Mouse (Mus musculus) kidney, adult 2 months (tissue): ENCODE results near the gene Aars2. TPM values are rescaled to one million over a fixed set of nuclear protein-coding genes. Genes with fewer than 3 reads are reported as not detected.

ENCODE experiments used
- DNase-seq: peaks from one replicate; pipeline ENCODE4 v3.0.0; 2021
- H3K27ac ChIP-seq: fragments of 200-500 bp; 2 replicates; pipeline ENCODE4 v1.5.1; 2012; ENCODE audit warnings: low read depth, low read length, control low read depth, inconsistent platforms; ENCODE audit not compliant: insufficient read depth
- H3K27me3 ChIP-seq: fragments of 200-500 bp; replicated peaks from 2 replicates; pipeline ENCODE4 v1.6.1; 2012; ENCODE audit warnings: mild to moderate bottlenecking, moderate library complexity, low read length, inconsistent platforms; ENCODE audit not compliant: control insufficient read depth, insufficient read depth
- H3K36me3 ChIP-seq: fragments of 200-500 bp; 2 replicates; pipeline ENCODE4 v1.6.1; 2012; ENCODE audit warnings: mild to moderate bottlenecking, moderate library complexity, low read length, inconsistent platforms; ENCODE audit not compliant: control insufficient read depth, insufficient read depth
- H3K4me1 ChIP-seq: fragments of 200-500 bp; 2 replicates; pipeline ENCODE4 v1.6.1; 2011; ENCODE audit warnings: low read length; ENCODE audit not compliant: control insufficient read depth, insufficient read depth
- H3K4me3 ChIP-seq: fragments of 200-500 bp; 2 replicates; pipeline ENCODE4 v1.5.1; 2011; ENCODE audit warnings: mild to moderate bottlenecking, low read depth, low read length, control low read depth; ENCODE audit not compliant: insufficient read depth
- CTCF ChIP-seq: fragments of 200-500 bp; conservative IDR thresholded peaks from 2 replicates; pipeline ENCODE4 v1.5.1; 2011; ENCODE audit warnings: low read depth, mild to moderate bottlenecking, control low read depth, low read length, moderate library complexity, mixed read lengths; ENCODE audit not compliant: insufficient read depth, insufficient read length
- POLR2A ChIP-seq: fragments of 200-500 bp; IDR thresholded peaks from one replicate; pipeline ENCODE4 v1.6.1; 2011; ENCODE audit warnings: low read depth, low read length, control low read depth
- WGBS: fragments of 180-500 bp; shearing (Covaris S2); methylation state at CpG from one replicate; pipeline ENCODE4 v1.1.7; 2018; 5-methylcytosine and 5-hydroxymethylcytosine counted together
- polyA plus RNA-seq: library from polyadenylated mRNA; depleted of rRNA; stranded (reverse); fragments of >200 nt; gene quantifications from 2 replicates; pipeline ENCODE4 v1.2.3, GENCODE M21; 2012

Gene Aars2
- polyA plus RNA-seq, 1 experiment: 16.2 TPM

GRCm38 (mm10) chr17:45553065-45553464 lies 46.4 kb downstream of the Aars2 start:
- TF ChIP-seq CTCF: no peak
- TF ChIP-seq POLR2A: no peak
- WGBS: 68% methylated on average over 3 of the region's 3 CpGs
- DNase-seq: no peak
- Histone ChIP-seq H3K27me3 (peaks cover 5% of the 10 kb centered on the region), H3K36me3 (no peaks in the 10 kb centered on the region), H3K27ac (no peak overlapping the region), H3K4me1 (peaks cover 7% of the 10 kb centered on the region), H3K4me3 (no peak overlapping the region)

GRCm38 (mm10) chr17:45554420-45554819 lies 47.8 kb downstream of the Aars2 start:
- DNase-seq: no peak
- Histone ChIP-seq H3K27ac (no peak overlapping the region), H3K36me3 (no peaks in the 10 kb centered on the region), H3K27me3 (peaks cover 2% of the 10 kb centered on the region; the same call in 1 of the 2 replicates), H3K4me1 (peaks cover 7% of the 10 kb centered on the region), H3K4me3 (no peak overlapping the region)
- TF ChIP-seq CTCF (no peak), POLR2A (no peak)
- 56% methylated on average over 1 of the region's 1 CpGs for WGBS

DNA sequence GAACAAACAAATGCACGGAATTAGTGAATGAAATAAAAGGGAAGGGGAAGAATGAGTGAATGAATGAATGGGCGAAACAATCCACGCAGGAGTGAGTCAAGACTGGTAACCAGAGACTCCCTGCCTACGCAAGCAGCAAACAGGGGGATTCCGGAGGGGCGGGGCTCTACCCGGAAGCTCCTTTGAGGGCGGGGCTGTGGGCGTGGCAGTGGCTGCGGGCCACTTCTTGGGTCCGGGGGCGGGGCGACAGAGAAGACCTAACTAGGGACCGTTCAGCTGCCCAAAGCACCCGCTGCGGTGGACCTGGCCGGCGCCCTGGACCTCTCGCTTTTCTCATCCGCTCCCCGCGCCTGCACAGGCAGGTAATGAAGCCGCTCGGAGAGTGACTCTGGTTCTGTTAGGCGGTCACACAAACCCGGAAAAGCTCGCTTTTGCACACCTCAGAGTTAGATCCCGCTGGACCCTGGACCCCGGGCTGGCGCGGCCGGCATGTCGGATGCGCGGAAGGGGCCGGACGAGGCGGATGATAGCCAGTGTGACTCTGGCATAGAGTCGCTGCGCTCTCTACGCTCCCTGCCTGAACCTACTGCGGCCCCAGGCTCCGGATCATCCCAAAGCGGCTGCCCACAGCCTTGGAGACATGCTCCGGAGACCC lies 48.9 kb downstream of the Aars2 start, which contains the start of gene Nfkbie:
Nfkbie (plus strand) TSS at position 252 of the 655 bp plus-strand sequence.
- Histone ChIP-seq H3K4me3 (peak within 1 kb of the TSS; percentile 83), H3K27ac (peak within 1 kb of the TSS; percentile 24; the same call in 1 of the 2 replicates), H3K27me3 (no peaks in the 10 kb centered on the region), H3K36me3 (no peaks in the 10 kb centered on the region), H3K4me1 (peaks cover 7% of the 10 kb centered on the region)
- TF ChIP-seq CTCF (no peak), POLR2A (peak; percentile 42)
- under 1% methylated on average over 45 of the region's 45 CpGs for WGBS
- DNase-seq: peak; percentile 97

- Histone ChIP-seq H3K27ac (no peak overlapping the region), H3K4me1 (peaks cover 7% of the 10 kb centered on the region), H3K4me3 (peak overlapping the region; percentile 83), H3K27me3 (no peaks in the 10 kb centered on the region), H3K36me3 (no peaks in the 10 kb centered on the region)
- no peak for TF ChIP-seq POLR2A
- TF ChIP-seq CTCF: no peak
- WGBS: 4% methylated on average over 14 of the region's 14 CpGs
- no peak for DNase-seq
Measured at GRCm38 (mm10) chr17:45556107-45556489, 49.5 kb downstream of the Aars2 start.

DNA sequence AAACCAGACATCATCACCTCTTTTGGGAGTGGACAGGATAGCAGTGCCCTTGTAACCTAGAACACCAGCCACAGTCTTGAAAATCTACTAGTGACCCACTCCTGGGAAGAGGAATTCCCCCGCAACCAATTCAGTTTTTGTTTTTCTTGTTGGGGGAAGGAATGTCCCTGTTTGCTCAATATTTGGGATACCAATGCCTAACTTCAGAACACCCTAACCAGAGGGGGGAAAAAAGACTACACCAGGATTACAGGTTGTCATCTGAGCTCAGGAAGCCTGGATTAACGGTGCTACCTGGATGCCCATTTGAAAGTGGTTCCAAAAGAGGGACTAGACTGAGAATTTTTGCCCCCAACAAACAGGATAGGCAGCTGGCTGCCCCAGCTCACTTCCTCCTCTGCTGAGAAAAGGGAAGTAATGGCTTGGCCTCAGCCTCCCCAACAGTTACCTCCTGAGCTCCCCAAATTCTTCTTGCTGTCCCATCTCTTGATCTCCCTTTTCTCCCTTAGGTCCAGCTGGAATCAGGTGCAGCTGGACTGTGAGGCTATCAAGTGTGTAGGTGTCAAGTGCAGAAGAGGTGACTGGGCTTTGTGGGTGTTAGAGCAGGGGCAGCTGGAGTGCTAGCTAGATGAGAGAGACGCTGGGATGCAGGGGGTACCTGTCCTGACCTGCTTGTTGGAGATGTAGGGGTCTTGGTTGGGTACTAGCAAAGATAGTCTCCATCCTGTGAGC lies 50.0 kb downstream of the Aars2 start:
- TF ChIP-seq CTCF (no peak), POLR2A (no peak)
- Histone ChIP-seq H3K4me1 (peaks cover 7% of the 10 kb centered on the region), H3K27me3 (no peaks in the 10 kb centered on the region), H3K4me3 (peak overlapping the region; percentile 83), H3K27ac (0 out of 2 replicates have a peak overlapping the region, but pooled peaks have one; percentile 19), H3K36me3 (no peaks in the 10 kb centered on the region)
- 78% methylated on average over 3 of the region's 3 CpGs for WGBS
- DNase-seq: no peak

GRCm38 (mm10) chr17:45557246-45557824 lies 50.7 kb downstream of the Aars2 start:
- H3K4me3 ChIP-seq: peak overlapping the region; percentile 83; the same call in 1 of the 2 replicates
- no peaks in the 10 kb centered on the region for H3K36me3 ChIP-seq
- H3K27ac ChIP-seq: no peak overlapping the region
- peaks cover 7% of the 10 kb centered on the region for H3K4me1 ChIP-seq
- no peak for DNase-seq
- no peaks in the 10 kb centered on the region for H3K27me3 ChIP-seq
- no peak for TF ChIP-seq CTCF
- no peak for TF ChIP-seq POLR2A
- WGBS: 65% methylated on average over 7 of the region's 7 CpGs
